Mouse (Mus musculus): ENCODE data around the gene Tmem98. TPM values are rescaled to one million over a fixed set of nuclear protein-coding genes. Genes with fewer than 3 reads are reported as not detected.

The Tmem98 gene
- polyA plus RNA-seq, 1 experiment: 10.9 TPM

GRCm38 (mm10) chr11:80799979-80800378 lies 10.0 kb upstream of the Tmem98 start:
- H3K36me3 ChIP-seq (ENCODE audit: control insufficient read depth, insufficient read depth, low read length): no peaks in the 10 kb centered on the region
- WGBS: 65% methylated on average over 3 of the region's 3 CpGs
- no peak overlapping the region for H3K27ac ChIP-seq (ENCODE audit: control insufficient read depth, insufficient read depth, low read length)
- no peak overlapping the region for H3K4me3 ChIP-seq (ENCODE audit: control insufficient read depth, insufficient read depth, low read length)
- no peaks in the 10 kb centered on the region for H3K27me3 ChIP-seq (ENCODE audit: control insufficient read depth, insufficient read depth, low read length)
- no peak for TF ChIP-seq CTCF (IDR thresholded peaks at IDR 0.05; ENCODE audit: borderline replicate concordance, control insufficient read depth, extremely low read depth, insufficient read depth, low read length, poor library complexity)
- no peak for TF ChIP-seq POLR2A (IDR thresholded peaks at IDR 0.05; ENCODE audit: control insufficient read depth, extremely low read depth, insufficient read depth, low read length, poor library complexity)
- H3K4me1 ChIP-seq (replicated peaks; ENCODE audit: control insufficient read depth, insufficient read depth, low read length): no peaks in the 10 kb centered on the region
- no peak for DNase-seq

GRCm38 (mm10) chr11:80802706-80803105 lies 7.3 kb upstream of the Tmem98 start:
- no peak for DNase-seq
- TF ChIP-seq CTCF (IDR thresholded peaks at IDR 0.05; ENCODE audit: borderline replicate concordance, control insufficient read depth, extremely low read depth, insufficient read depth, low read length, poor library complexity) (no peak), POLR2A (IDR thresholded peaks at IDR 0.05; ENCODE audit: control insufficient read depth, extremely low read depth, insufficient read depth, low read length, poor library complexity) (no peak)
- H3K27me3 ChIP-seq (ENCODE audit: control insufficient read depth, insufficient read depth, low read length): no peaks in the 10 kb centered on the region
- 68% methylated on average over 3 of the region's 3 CpGs for WGBS
- no peak overlapping the region for H3K4me3 ChIP-seq (ENCODE audit: control insufficient read depth, insufficient read depth, low read length)
- no peaks in the 10 kb centered on the region for H3K36me3 ChIP-seq (ENCODE audit: control insufficient read depth, insufficient read depth, low read length)
- no peak overlapping the region for H3K27ac ChIP-seq (ENCODE audit: control insufficient read depth, insufficient read depth, low read length)
- no peaks in the 10 kb centered on the region for H3K4me1 ChIP-seq (replicated peaks; ENCODE audit: control insufficient read depth, insufficient read depth, low read length)

GRCm38 (mm10) chr11:80808551-80809070 lies 1.4 kb upstream of the Tmem98 start:
- Histone ChIP-seq H3K36me3 (ENCODE audit: control insufficient read depth, insufficient read depth, low read length) (no peaks in the 10 kb centered on the region), H3K27me3 (ENCODE audit: control insufficient read depth, insufficient read depth, low read length) (no peaks in the 10 kb centered on the region; the same call in 1 of the 2 replicates), H3K4me1 (replicated peaks; ENCODE audit: control insufficient read depth, insufficient read depth, low read length) (no peaks in the 10 kb centered on the region), H3K27ac (ENCODE audit: control insufficient read depth, insufficient read depth, low read length) (no peak overlapping the region), H3K4me3 (ENCODE audit: control insufficient read depth, insufficient read depth, low read length) (no peak overlapping the region)
- 77% methylated on average over 6 of the region's 6 CpGs for WGBS
- no peak for TF ChIP-seq POLR2A (IDR thresholded peaks at IDR 0.05; ENCODE audit: control insufficient read depth, extremely low read depth, insufficient read depth, low read length, poor library complexity)
- TF ChIP-seq CTCF (IDR thresholded peaks at IDR 0.05; ENCODE audit: borderline replicate concordance, control insufficient read depth, extremely low read depth, insufficient read depth, low read length, poor library complexity): no peak
- DNase-seq: no peak

GRCm38 (mm10) chr11:80809666-80809992 lies 346 bp upstream of the Tmem98 start:
- no peak for TF ChIP-seq CTCF (IDR thresholded peaks at IDR 0.05; ENCODE audit: borderline replicate concordance, control insufficient read depth, extremely low read depth, insufficient read depth, low read length, poor library complexity)
- TF ChIP-seq POLR2A (IDR thresholded peaks at IDR 0.05; ENCODE audit: control insufficient read depth, extremely low read depth, insufficient read depth, low read length, poor library complexity): no peak
- H3K4me1 ChIP-seq (replicated peaks; ENCODE audit: control insufficient read depth, insufficient read depth, low read length): no peaks in the 10 kb centered on the region
- WGBS: 92% methylated on average over 6 of the region's 6 CpGs
- H3K27ac ChIP-seq (ENCODE audit: control insufficient read depth, insufficient read depth, low read length): no peak overlapping the region
- H3K4me3 ChIP-seq (ENCODE audit: control insufficient read depth, insufficient read depth, low read length): no peak overlapping the region
- H3K27me3 ChIP-seq (ENCODE audit: control insufficient read depth, insufficient read depth, low read length): no peaks in the 10 kb centered on the region; the same call in 1 of the 2 replicates
- no peak for DNase-seq
- no peaks in the 10 kb centered on the region for H3K36me3 ChIP-seq (ENCODE audit: control insufficient read depth, insufficient read depth, low read length)

GRCm38 (mm10) chr11:80811156-80811555 lies 1.2 kb downstream of the Tmem98 start:
- Histone ChIP-seq H3K4me3 (ENCODE audit: control insufficient read depth, insufficient read depth, low read length) (no peak overlapping the region), H3K27ac (ENCODE audit: control insufficient read depth, insufficient read depth, low read length) (no peak overlapping the region), H3K27me3 (ENCODE audit: control insufficient read depth, insufficient read depth, low read length) (no peaks in the 10 kb centered on the region; the same call in 1 of the 2 replicates), H3K4me1 (replicated peaks; ENCODE audit: control insufficient read depth, insufficient read depth, low read length) (no peaks in the 10 kb centered on the region), H3K36me3 (ENCODE audit: control insufficient read depth, insufficient read depth, low read length) (no peaks in the 10 kb centered on the region)
- no peak for DNase-seq
- 40% methylated on average over 5 of the region's 5 CpGs for WGBS
- TF ChIP-seq POLR2A (IDR thresholded peaks at IDR 0.05; ENCODE audit: control insufficient read depth, extremely low read depth, insufficient read depth, low read length, poor library complexity) (no peak), CTCF (IDR thresholded peaks at IDR 0.05; ENCODE audit: borderline replicate concordance, control insufficient read depth, extremely low read depth, insufficient read depth, low read length, poor library complexity) (no peak)

GRCm38 (mm10) chr11:80815354-80815753 lies 5.4 kb downstream of the Tmem98 start:
- Histone ChIP-seq H3K27me3 (ENCODE audit: control insufficient read depth, insufficient read depth, low read length) (no peaks in the 10 kb centered on the region; the same call in 1 of the 2 replicates), H3K27ac (ENCODE audit: control insufficient read depth, insufficient read depth, low read length) (no peak overlapping the region), H3K4me3 (ENCODE audit: control insufficient read depth, insufficient read depth, low read length) (no peak overlapping the region), H3K4me1 (replicated peaks; ENCODE audit: control insufficient read depth, insufficient read depth, low read length) (no peaks in the 10 kb centered on the region), H3K36me3 (ENCODE audit: control insufficient read depth, insufficient read depth, low read length) (no peaks in the 10 kb centered on the region)
- WGBS: 90% methylated on average over 7 of the region's 7 CpGs
- TF ChIP-seq CTCF (IDR thresholded peaks at IDR 0.05; ENCODE audit: borderline replicate concordance, control insufficient read depth, extremely low read depth, insufficient read depth, low read length, poor library complexity): no peak
- no peak for DNase-seq

- no peaks in the 10 kb centered on the region for H3K36me3 ChIP-seq (ENCODE audit: control insufficient read depth, insufficient read depth, low read length)
- peak; percentile 36 for DNase-seq
- no peaks in the 10 kb centered on the region for H3K27me3 ChIP-seq (ENCODE audit: control insufficient read depth, insufficient read depth, low read length)
- no peaks in the 10 kb centered on the region for H3K4me1 ChIP-seq (replicated peaks; ENCODE audit: control insufficient read depth, insufficient read depth, low read length)
- TF ChIP-seq POLR2A (IDR thresholded peaks at IDR 0.05; ENCODE audit: control insufficient read depth, extremely low read depth, insufficient read depth, low read length, poor library complexity): no peak
- no peak for TF ChIP-seq CTCF (IDR thresholded peaks at IDR 0.05; ENCODE audit: borderline replicate concordance, control insufficient read depth, extremely low read depth, insufficient read depth, low read length, poor library complexity)
- H3K4me3 ChIP-seq (ENCODE audit: control insufficient read depth, insufficient read depth, low read length): no peak overlapping the region
- 74% methylated on average over 11 of the region's 11 CpGs for WGBS
- no peak overlapping the region for H3K27ac ChIP-seq (ENCODE audit: control insufficient read depth, insufficient read depth, low read length)
These were observed 8.2 kb downstream of the Tmem98 start for GRCm38 (mm10) chr11:80818060-80818697.
